Mouse (Mus musculus): Measurements from ENCODE around the gene Csk. TPM values are rescaled to one million over a fixed set of nuclear protein-coding genes. Genes with fewer than 3 reads are reported as not detected.

Gene Csk
- 28.0 and 31.4 TPM in 2 replicates for polyA plus RNA-seq (2014; fragmentation: Nextera tagmentation; extraction: Ambion mirVana)

DNA sequence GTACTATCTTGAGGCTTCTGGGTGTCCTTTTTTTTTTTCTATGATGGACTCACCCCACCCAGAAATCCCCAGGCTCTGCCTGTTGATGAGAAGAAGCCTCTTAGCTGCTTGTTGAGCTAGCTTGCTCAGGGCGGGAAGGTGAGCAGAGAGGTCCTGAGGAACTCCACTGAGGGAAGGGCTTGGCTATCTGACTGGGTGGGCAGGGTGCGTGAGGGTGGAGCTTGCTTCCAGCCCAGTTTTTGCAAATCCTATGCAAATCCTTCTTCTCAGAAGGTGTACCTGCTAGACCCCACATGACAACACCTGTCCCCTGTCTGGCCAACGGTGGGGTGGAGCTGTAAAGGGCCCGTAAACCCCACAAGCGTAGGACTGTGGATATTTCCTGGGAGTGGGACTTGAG lies at the start of gene Csk:
TSS of gene Csk (minus strand) at position 349 of the 400 bp plus-strand sequence.
- H3K4me3 ChIP-seq (ENCODE audit: low read depth, low read length): no peak within 1 kb of the TSS
- H3K4me1 ChIP-seq (replicated peaks; ENCODE audit: control insufficient read depth, insufficient read depth, low read length): peaks cover 8% of the 10 kb centered on the region
- no peaks in the 10 kb centered on the region for H3K9me3 ChIP-seq (ENCODE audit: control insufficient read depth, low read length)
- H3K27ac ChIP-seq (ENCODE audit: low read depth): 0 out of 2 replicates have a peak within 1 kb of the TSS, but pooled peaks have one; percentile 4
- H3K9ac ChIP-seq (ENCODE audit: low read length): no peak within 1 kb of the TSS
- no peaks in the 10 kb centered on the region for H3K36me3 ChIP-seq (ENCODE audit: control insufficient read depth, insufficient read depth, low read length)
- 52% methylated on average over 5 of the region's 5 CpGs for WGBS
- ATAC-seq (replicated peaks; ENCODE audit: low FRiP score, low TSS enrichment, low read depth) (no peak), DNase-seq (ENCODE audit: low spot score) (no peak)
- no peaks in the 10 kb centered on the region for H3K27me3 ChIP-seq (replicated peaks; ENCODE audit: control insufficient read depth, insufficient read depth, low read length)
- H3K4me2 ChIP-seq (ENCODE audit: low read length): no peak within 1 kb of the TSS

DNA sequence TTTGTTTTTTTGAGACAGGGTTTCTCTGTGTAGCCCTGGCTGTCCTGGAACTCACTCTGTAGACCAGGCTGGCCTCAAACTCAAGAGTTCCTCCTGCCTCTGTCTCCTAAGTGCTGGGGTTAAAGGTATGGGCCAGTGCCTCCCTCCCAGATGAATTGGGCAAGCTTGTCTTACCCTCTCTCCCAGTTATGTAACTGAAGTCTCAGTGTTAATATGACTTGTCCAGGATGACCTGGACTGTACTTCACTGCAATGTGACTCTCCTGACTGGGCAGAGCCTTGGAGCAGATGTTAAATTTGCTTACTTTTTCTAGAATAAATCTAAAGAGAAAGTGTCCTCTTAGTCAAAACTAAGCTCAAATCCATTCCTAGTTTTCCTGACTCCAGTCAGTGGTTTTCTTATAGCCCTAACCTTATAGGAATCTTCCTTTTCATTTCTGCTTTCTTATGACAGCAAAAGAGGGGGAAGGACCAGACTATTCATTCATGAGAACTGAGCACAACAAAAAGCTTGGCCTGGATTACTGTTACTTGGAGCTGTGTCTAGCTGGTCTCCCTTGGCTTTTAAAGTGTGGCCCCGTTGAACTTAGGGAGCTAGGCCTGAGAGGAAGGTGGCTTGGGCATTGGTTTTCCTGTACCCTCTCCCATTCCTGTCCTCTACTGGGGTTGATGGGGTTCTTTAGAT lies 45.2 kb upstream of the Csk start:
- Histone ChIP-seq H3K4me3 (ENCODE audit: low read depth, low read length) (no peak overlapping the region), H3K4me1 (replicated peaks; ENCODE audit: control insufficient read depth, insufficient read depth, low read length) (peaks cover 6% of the 10 kb centered on the region; the same call in 1 of the 2 replicates), H3K9me3 (ENCODE audit: control insufficient read depth, low read length) (no peaks in the 10 kb centered on the region), H3K9ac (ENCODE audit: low read length) (no peak overlapping the region), H3K27ac (ENCODE audit: low read depth) (no peak overlapping the region), H3K36me3 (ENCODE audit: control insufficient read depth, insufficient read depth, low read length) (no peaks in the 10 kb centered on the region), H3K4me2 (ENCODE audit: low read length) (no peak overlapping the region), H3K27me3 (replicated peaks; ENCODE audit: control insufficient read depth, insufficient read depth, low read length) (peaks cover 27% of the 10 kb centered on the region)
- DNase-seq (ENCODE audit: low spot score): no peak
- whole genome bisulfite sequencing: 74% methylated on average over 1 of the region's 1 CpGs
- ATAC-seq (replicated peaks; ENCODE audit: low FRiP score, low TSS enrichment, low read depth): no peak

DNA sequence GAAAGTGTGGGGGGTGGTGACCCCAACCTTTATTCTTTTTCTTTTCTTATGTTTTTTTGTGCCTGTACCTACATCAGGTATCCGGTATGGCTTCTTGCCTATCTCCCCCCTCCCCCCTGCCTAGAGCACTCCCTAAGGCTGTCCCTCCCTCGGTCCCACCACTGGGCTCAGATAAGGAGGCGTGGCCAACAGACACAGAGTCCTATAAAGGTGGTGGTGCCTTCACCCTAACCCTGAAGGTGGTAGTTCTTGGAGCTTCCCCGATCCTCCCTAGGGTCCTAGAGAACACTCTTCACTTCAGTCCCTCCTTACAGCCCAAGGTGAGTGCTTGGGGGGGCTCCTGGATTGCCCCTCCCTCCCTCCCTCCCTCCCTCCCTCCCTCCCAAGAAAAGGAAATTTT lies 43.9 kb upstream of the Csk start:
- Histone ChIP-seq H3K4me3 (ENCODE audit: low read depth, low read length) (no peak overlapping the region), H3K9me3 (ENCODE audit: control insufficient read depth, low read length) (no peaks in the 10 kb centered on the region), H3K4me1 (replicated peaks; ENCODE audit: control insufficient read depth, insufficient read depth, low read length) (peaks cover 6% of the 10 kb centered on the region; the same call in 1 of the 2 replicates), H3K36me3 (ENCODE audit: control insufficient read depth, insufficient read depth, low read length) (no peaks in the 10 kb centered on the region), H3K27ac (ENCODE audit: low read depth) (no peak overlapping the region), H3K27me3 (replicated peaks; ENCODE audit: control insufficient read depth, insufficient read depth, low read length) (peaks cover 27% of the 10 kb centered on the region), H3K4me2 (ENCODE audit: low read length) (no peak overlapping the region), H3K9ac (ENCODE audit: low read length) (no peak overlapping the region)
- DNase-seq (ENCODE audit: low spot score) (no peak), ATAC-seq (replicated peaks; ENCODE audit: low FRiP score, low TSS enrichment, low read depth) (0 out of 2 replicates have a peak, but pooled peaks have one; percentile 43)
- 16% methylated on average over 4 of the region's 4 CpGs for WGBS

DNA sequence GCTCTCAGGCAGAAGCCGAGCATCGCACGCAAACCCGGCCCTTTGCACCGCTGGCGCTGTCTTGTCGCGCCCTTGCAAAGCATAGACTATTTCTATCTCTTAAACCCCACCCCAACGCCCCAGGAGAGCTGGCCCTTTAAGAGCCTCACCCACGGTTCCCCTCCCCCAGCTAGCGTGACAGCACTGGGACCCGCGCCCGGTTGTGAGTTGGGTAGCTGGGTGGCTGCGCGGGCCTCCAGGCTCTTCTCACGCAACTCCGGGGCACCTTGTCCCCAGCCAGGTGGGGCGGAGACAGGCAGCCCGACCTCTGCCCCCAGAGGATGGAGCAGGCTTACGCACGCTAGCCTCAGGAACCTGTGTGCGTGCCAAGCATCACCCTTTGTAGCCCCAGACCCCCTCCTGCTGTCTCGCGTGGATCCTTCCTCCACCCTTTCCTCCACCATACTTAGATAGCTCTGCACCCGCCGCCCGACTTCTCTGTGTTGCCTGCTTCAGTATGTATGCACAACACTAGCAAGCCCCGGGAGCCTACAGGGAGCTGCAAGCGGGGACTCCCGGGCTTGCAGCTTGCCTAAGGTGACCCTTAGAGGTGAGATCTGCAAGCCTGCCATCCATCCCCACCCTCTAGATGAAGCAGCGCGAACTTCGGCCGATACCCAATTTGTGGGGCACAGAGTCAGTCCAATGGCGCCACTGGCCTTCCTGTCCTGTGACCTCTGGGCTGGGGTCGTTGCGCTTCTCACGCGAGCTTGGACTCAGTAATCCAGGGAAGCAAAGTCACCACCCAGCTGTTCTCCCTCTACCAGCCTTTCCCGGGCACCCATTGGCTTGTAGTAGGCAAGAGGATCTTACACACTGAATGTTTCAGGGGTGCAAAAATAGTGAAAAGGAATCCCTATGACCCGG lies 43.2 kb upstream of the Csk start:
- ATAC-seq (replicated peaks; ENCODE audit: low FRiP score, low TSS enrichment, low read depth) (peak; percentile 53; the same call in 1 of the 2 replicates), DNase-seq (ENCODE audit: low spot score) (peak; percentile 62)
- Histone ChIP-seq H3K27me3 (replicated peaks; ENCODE audit: control insufficient read depth, insufficient read depth, low read length) (peaks cover 27% of the 10 kb centered on the region), H3K4me3 (ENCODE audit: low read depth, low read length) (peak overlapping the region; percentile 36), H3K9ac (ENCODE audit: low read length) (peak overlapping the region; percentile 16; the same call in 1 of the 2 replicates), H3K4me1 (replicated peaks; ENCODE audit: control insufficient read depth, insufficient read depth, low read length) (peaks cover 6% of the 10 kb centered on the region; the same call in 1 of the 2 replicates), H3K36me3 (ENCODE audit: control insufficient read depth, insufficient read depth, low read length) (no peaks in the 10 kb centered on the region), H3K9me3 (ENCODE audit: control insufficient read depth, low read length) (no peaks in the 10 kb centered on the region), H3K4me2 (ENCODE audit: low read length) (peak overlapping the region; percentile 56), H3K27ac (ENCODE audit: low read depth) (no peak overlapping the region)
- WGBS: 2% methylated on average over 42 of the region's 42 CpGs

DNA sequence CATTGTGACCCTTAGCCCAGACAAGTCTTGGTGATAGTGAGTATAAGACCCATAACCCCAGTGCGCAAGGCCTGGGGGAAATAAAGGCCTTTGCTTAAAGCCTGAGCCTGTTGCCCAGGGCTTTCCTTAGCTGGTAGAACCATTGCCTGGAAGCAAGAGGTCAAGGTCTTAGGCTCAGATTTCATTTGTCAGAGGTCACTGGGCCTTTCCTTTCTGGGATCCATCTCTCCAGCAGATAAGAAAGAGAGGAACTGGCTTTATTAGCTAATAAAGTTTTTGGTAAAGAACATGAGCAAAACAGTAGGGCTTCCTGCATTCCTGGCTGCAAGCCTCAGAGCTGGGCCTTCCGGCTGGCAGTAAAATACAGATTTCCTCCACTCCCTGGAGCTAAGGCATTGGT lies 40.7 kb upstream of the Csk start:
- Histone ChIP-seq H3K36me3 (ENCODE audit: control insufficient read depth, insufficient read depth, low read length) (no peaks in the 10 kb centered on the region), H3K27ac (ENCODE audit: low read depth) (no peak overlapping the region), H3K9ac (ENCODE audit: low read length) (no peak overlapping the region), H3K9me3 (ENCODE audit: control insufficient read depth, low read length) (no peaks in the 10 kb centered on the region), H3K4me2 (ENCODE audit: low read length) (no peak overlapping the region), H3K4me1 (replicated peaks; ENCODE audit: control insufficient read depth, insufficient read depth, low read length) (peaks cover 6% of the 10 kb centered on the region; the same call in 1 of the 2 replicates), H3K4me3 (ENCODE audit: low read depth, low read length) (no peak overlapping the region), H3K27me3 (replicated peaks; ENCODE audit: control insufficient read depth, insufficient read depth, low read length) (peaks cover 27% of the 10 kb centered on the region)
- 81% methylated on average over 2 of the region's 2 CpGs for WGBS
- ATAC-seq (replicated peaks; ENCODE audit: low FRiP score, low TSS enrichment, low read depth): no peak
- DNase-seq (ENCODE audit: low spot score): no peak

DNA sequence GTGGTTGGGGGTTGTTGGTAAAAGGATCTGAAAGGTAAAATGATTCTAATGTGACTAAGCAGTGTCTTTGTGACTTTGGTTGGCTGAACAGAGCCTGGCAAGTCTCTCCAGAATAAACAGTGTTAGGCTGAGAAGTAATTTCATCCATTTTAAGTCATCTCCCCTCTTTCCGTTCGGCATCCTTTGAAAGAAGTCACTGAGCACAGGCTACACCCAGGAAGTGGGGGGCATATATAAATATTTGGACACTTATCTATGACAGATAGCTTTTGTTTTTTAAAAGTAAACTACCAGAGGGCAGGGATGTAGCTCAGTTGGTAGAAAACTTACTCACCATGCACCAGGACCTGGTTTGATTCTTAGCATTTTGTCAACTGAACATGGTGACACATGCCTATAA lies 35.2 kb upstream of the Csk start:
- ATAC-seq (replicated peaks; ENCODE audit: low FRiP score, low TSS enrichment, low read depth) (no peak), DNase-seq (ENCODE audit: low spot score) (no peak)
- Histone ChIP-seq H3K9me3 (ENCODE audit: control insufficient read depth, low read length) (no peaks in the 10 kb centered on the region), H3K4me1 (replicated peaks; ENCODE audit: control insufficient read depth, insufficient read depth, low read length) (no peaks in the 10 kb centered on the region), H3K4me2 (ENCODE audit: low read length) (no peak overlapping the region), H3K27me3 (replicated peaks; ENCODE audit: control insufficient read depth, insufficient read depth, low read length) (no peaks in the 10 kb centered on the region), H3K9ac (ENCODE audit: low read length) (no peak overlapping the region), H3K36me3 (ENCODE audit: control insufficient read depth, insufficient read depth, low read length) (no peaks in the 10 kb centered on the region), H3K27ac (ENCODE audit: low read depth) (no peak overlapping the region), H3K4me3 (ENCODE audit: low read depth, low read length) (no peak overlapping the region)
- 29% methylated on average over 2 of the region's 2 CpGs for WGBS

DNA sequence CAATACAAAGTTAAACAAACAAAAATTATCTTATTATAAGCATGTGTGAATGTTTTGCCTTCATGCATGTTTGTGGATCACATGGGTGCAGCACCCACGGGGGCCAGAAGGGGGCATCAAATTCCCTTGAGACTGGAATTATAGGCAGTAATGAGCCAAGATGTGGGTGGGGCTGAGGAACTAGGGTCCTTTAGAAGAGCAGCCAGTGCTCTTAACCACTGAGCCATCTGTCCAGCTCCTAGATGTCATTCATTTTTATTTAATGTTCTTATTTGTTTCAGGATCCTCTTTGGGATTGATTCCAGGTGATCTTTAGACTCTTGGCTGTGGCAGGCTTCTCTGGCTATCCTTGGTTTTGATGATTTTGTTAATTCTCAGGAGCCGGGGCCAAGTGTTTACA lies 34.7 kb upstream of the Csk start:
- no peak overlapping the region for H3K9ac ChIP-seq (ENCODE audit: low read length)
- no peak overlapping the region for H3K4me3 ChIP-seq (ENCODE audit: low read depth, low read length)
- no peaks in the 10 kb centered on the region for H3K9me3 ChIP-seq (ENCODE audit: control insufficient read depth, low read length)
- H3K4me1 ChIP-seq (replicated peaks; ENCODE audit: control insufficient read depth, insufficient read depth, low read length): no peaks in the 10 kb centered on the region
- H3K36me3 ChIP-seq (ENCODE audit: control insufficient read depth, insufficient read depth, low read length): no peaks in the 10 kb centered on the region
- no peak for DNase-seq (ENCODE audit: low spot score)
- no peak overlapping the region for H3K27ac ChIP-seq (ENCODE audit: low read depth)
- no peaks in the 10 kb centered on the region for H3K27me3 ChIP-seq (replicated peaks; ENCODE audit: control insufficient read depth, insufficient read depth, low read length)
- ATAC-seq (replicated peaks; ENCODE audit: low FRiP score, low TSS enrichment, low read depth): no peak
- H3K4me2 ChIP-seq (ENCODE audit: low read length): no peak overlapping the region
- 25% methylated on average over 2 of the region's 2 CpGs for WGBS

DNA sequence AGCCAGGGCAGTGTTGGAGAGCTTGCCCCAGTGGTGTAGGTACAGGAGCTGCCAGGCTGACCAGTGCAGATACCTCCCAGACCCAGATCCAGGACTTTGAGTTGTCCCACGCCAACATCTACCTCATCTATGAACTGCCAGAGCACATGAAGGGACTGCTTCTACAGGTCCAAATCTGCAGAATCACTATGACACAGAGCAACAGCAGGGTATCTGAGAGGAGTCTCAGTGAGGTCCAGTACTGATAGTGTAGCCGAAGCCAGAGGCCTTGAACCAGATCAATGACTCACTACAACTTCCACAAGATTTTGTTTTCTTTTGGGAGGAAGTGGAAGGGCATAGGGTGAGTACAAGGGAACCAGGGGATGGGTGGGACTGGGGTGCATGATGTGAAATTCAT lies 34.3 kb upstream of the Csk start, which contains the start of gene Cyp1a1:
TSS of gene Cyp1a1 (plus strand) at position 178 of the 400 bp plus-strand sequence.
- Histone ChIP-seq H3K27me3 (replicated peaks; ENCODE audit: control insufficient read depth, insufficient read depth, low read length) (no peaks in the 10 kb centered on the region), H3K4me1 (replicated peaks; ENCODE audit: control insufficient read depth, insufficient read depth, low read length) (no peaks in the 10 kb centered on the region), H3K36me3 (ENCODE audit: control insufficient read depth, insufficient read depth, low read length) (no peaks in the 10 kb centered on the region), H3K4me3 (ENCODE audit: low read depth, low read length) (no peak within 1 kb of the TSS), H3K4me2 (ENCODE audit: low read length) (no peak within 1 kb of the TSS), H3K9ac (ENCODE audit: low read length) (no peak within 1 kb of the TSS), H3K9me3 (ENCODE audit: control insufficient read depth, low read length) (no peaks in the 10 kb centered on the region), H3K27ac (ENCODE audit: low read depth) (no peak within 1 kb of the TSS)
- DNase-seq (ENCODE audit: low spot score) (no peak), ATAC-seq (replicated peaks; ENCODE audit: low FRiP score, low TSS enrichment, low read depth) (no peak)
- 88% methylated on average over 2 of the region's 2 CpGs for WGBS

Measured in intestine, embryonic 14.5 days (tissue).